8 mouse cellular contexts compared by ENCODE assay signal in the genomic region with DNA sequence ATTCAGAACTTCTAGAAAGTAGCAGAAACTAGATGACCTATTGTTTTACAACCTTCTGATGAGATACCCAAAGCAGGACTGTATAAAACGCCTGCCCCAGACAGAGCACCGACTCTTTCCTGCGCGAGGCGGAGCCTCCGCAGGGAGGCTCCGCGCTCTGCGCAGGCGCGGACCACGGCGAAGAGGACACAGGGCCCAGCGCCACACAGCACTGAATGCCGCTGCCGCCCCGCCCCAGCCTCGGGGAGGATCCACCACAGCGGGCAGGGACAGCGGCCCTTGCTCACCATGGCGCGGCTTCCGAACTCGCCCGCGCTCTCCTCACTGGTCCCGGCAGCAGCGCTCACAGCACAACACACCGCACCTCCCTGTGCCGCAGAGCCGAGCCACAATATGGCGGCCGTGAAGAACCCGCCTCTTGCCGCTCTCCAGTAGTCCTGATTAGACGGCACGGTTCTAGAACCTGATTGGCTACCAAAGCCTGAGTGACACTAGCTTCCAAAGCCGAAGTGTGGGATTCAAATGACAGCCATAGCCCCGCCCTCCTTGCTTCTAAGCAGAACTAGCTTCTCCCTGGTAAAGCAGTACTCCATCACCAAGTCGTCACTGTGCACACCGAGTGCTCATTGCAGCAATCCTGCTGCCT. TPM values are rescaled to one million over a fixed set of nuclear protein-coding genes. Genes with fewer than 3 reads are reported as not detected.
DNase-seq lines count a peak whose midpoint lies in the region; ATAC-seq and TF ChIP-seq lines count a peak whose summit lies in the region.

A gene (minus strand): TSS at position 384 of the 646 bp plus-strand sequence.

- TF ChIP-seq CTCF in liver, embryonic 14.5 days (IDR thresholded peaks at IDR 0.05; ENCODE audit: low read depth): no peak
- TF ChIP-seq CTCF in stomach, postnatal 0 days (IDR thresholded peaks at IDR 0.05; ENCODE audit: low read depth): 0 out of 2 replicates have a peak, but pooled peaks have one; percentile 17

- peak within 1 kb of the TSS; percentile 99 for H3K9ac ChIP-seq in heart, embryonic 15.5 days
- peak within 1 kb of the TSS; percentile 85 for H3K9ac ChIP-seq in liver, embryonic 14.5 days (replicated peaks)
- peak within 1 kb of the TSS; percentile 97 for H3K9ac ChIP-seq in neural tube, embryonic 11.5 days (ENCODE audit: low read length)
- H3K9ac ChIP-seq in stomach, postnatal 0 days (ENCODE audit: low read length): peak within 1 kb of the TSS; percentile 96

- peak within 1 kb of the TSS; percentile 98 for H3K27ac ChIP-seq in forebrain, embryonic 10.5 days
- peak within 1 kb of the TSS; percentile 100 for H3K27ac ChIP-seq in heart, embryonic 15.5 days
- peak within 1 kb of the TSS; percentile 82 for H3K27ac ChIP-seq in liver, embryonic 14.5 days
- peak within 1 kb of the TSS; percentile 99 for H3K27ac ChIP-seq in neural tube, embryonic 11.5 days (ENCODE audit: low read depth, low read length)
- H3K27ac ChIP-seq in stomach, postnatal 0 days (replicated peaks): peak within 1 kb of the TSS; percentile 100

- H3K36me3 ChIP-seq in forebrain, embryonic 10.5 days (replicated peaks): peaks cover 31% of the 10 kb centered on the region
- H3K36me3 ChIP-seq in heart, embryonic 15.5 days: no peaks in the 10 kb centered on the region
- H3K36me3 ChIP-seq in liver, embryonic 14.5 days (replicated peaks; ENCODE audit: control insufficient read depth, insufficient read depth, low read depth): peaks cover 2% of the 10 kb centered on the region; the same call in 1 of the 2 replicates
- H3K36me3 ChIP-seq in neural tube, embryonic 11.5 days (ENCODE audit: control insufficient read depth, insufficient read depth, low read length): no peaks in the 10 kb centered on the region
- H3K36me3 ChIP-seq in stomach, postnatal 0 days (ENCODE audit: control insufficient read depth, insufficient read depth, low read length): peaks cover 3% of the 10 kb centered on the region; the same call in 1 of the 2 replicates

- peak within 1 kb of the TSS; percentile 76 for H3K4me3 ChIP-seq in forebrain, embryonic 10.5 days
- H3K4me3 ChIP-seq in heart, embryonic 15.5 days: peak within 1 kb of the TSS; percentile 96
- peak within 1 kb of the TSS; percentile 73 to 94 for H3K4me3 ChIP-seq in liver, embryonic 14.5 days (ENCODE audit: insufficient read depth in 1 of 2, low read depth in 2 of 2, low read length in 2 of 2)
- H3K4me3 ChIP-seq in neural tube, embryonic 11.5 days (ENCODE audit: low read depth, low read length): peak within 1 kb of the TSS; percentile 84
- peak within 1 kb of the TSS; percentile 82 for H3K4me3 ChIP-seq in stomach, postnatal 0 days (ENCODE audit: low read depth, low read length)

- H3K4me2 ChIP-seq in heart, embryonic 15.5 days: peak within 1 kb of the TSS; percentile 66
- H3K4me2 ChIP-seq in liver, embryonic 14.5 days (ENCODE audit: low read depth): peak within 1 kb of the TSS; percentile 83
- peak within 1 kb of the TSS; percentile 67 for H3K4me2 ChIP-seq in neural tube, embryonic 11.5 days (ENCODE audit: low read depth)
- H3K4me2 ChIP-seq in stomach, postnatal 0 days (replicated peaks; ENCODE audit: low read depth): peak within 1 kb of the TSS; percentile 50

- DNase-seq in CD8-positive naive resting alpha-beta T cell, adult 2 months (ENCODE audit: low read depth in 2 of 2, low spot score in 2 of 2): peak; percentile 76 to 86
- DNase-seq in c-Kit-positive CD71-negative TER-119-negative erythroid progenitor cells, embryonic 14.5 days (ENCODE audit: low read depth): peak; percentile 93
- peak; percentile 92 for DNase-seq in forebrain, embryonic 10.5 days (ENCODE audit: extremely low spot score, low spot score)
- DNase-seq in kidney, postnatal 25 days: peak; percentile 93 to 96
- DNase-seq in liver, embryonic 14.5 days (ENCODE audit: low read depth in 3 of 3, low spot score in 3 of 3): peak; percentile 99
- peak; percentile 93 for DNase-seq in neural tube, embryonic 11.5 days (ENCODE audit: low spot score)
- DNase-seq in stomach, postnatal 0 days (ENCODE audit: low spot score): peak; percentile 92

- WGBS in forebrain, embryonic 10.5 days: 0% methylated on average over 41 of the region's 41 CpGs
- under 1% methylated on average over 41 of the region's 41 CpGs for WGBS in heart, embryonic 15.5 days
- WGBS in liver, embryonic 14.5 days (ENCODE audit: insufficient replicate concordance): under 1% methylated on average over 41 of the region's 41 CpGs
- WGBS in neural tube, embryonic 11.5 days: under 1% methylated on average over 40 of the region's 41 CpGs
- WGBS in stomach, postnatal 0 days: under 1% methylated on average over 37 of the region's 41 CpGs

- no peaks in the 10 kb centered on the region for H3K9me3 ChIP-seq in forebrain, embryonic 10.5 days
- H3K9me3 ChIP-seq in heart, embryonic 15.5 days (replicated peaks): no peaks in the 10 kb centered on the region
- no peaks in the 10 kb centered on the region for H3K9me3 ChIP-seq in liver, embryonic 14.5 days (ENCODE audit: control insufficient read depth, low read length)
- no peaks in the 10 kb centered on the region for H3K9me3 ChIP-seq in neural tube, embryonic 11.5 days (ENCODE audit: control insufficient read depth, low read length)
- no peaks in the 10 kb centered on the region for H3K9me3 ChIP-seq in stomach, postnatal 0 days (ENCODE audit: control insufficient read depth, low read length)

- H3K27me3 ChIP-seq in forebrain, embryonic 10.5 days (ENCODE audit: poor library complexity, severe bottlenecking): no peaks in the 10 kb centered on the region
- no peaks in the 10 kb centered on the region for H3K27me3 ChIP-seq in heart, embryonic 15.5 days
- no peaks in the 10 kb centered on the region for H3K27me3 ChIP-seq in liver, embryonic 14.5 days (ENCODE audit: control insufficient read depth, insufficient read depth, low read length)
- no peaks in the 10 kb centered on the region for H3K27me3 ChIP-seq in neural tube, embryonic 11.5 days (ENCODE audit: control insufficient read depth, insufficient read depth, low read length)
- H3K27me3 ChIP-seq in stomach, postnatal 0 days (ENCODE audit: control insufficient read depth, insufficient read depth, low read length): no peaks in the 10 kb centered on the region

- no peak for TF ChIP-seq EP300 in liver, embryonic 14.5 days (IDR thresholded peaks at IDR 0.05; ENCODE audit: low read depth)
- no peak for TF ChIP-seq EP300 in stomach, postnatal 0 days (optimal IDR thresholded peaks at IDR 0.05)

- peak; percentile 98 for ATAC-seq in heart, embryonic 15.5 days (replicated peaks; ENCODE audit: insufficient number of reproducible peaks, insufficient read depth, low FRiP score, low read depth)
- ATAC-seq in liver, embryonic 14.5 days (ENCODE audit: insufficient read depth): peak; percentile 98
- peak; percentile 99 for ATAC-seq in neural tube, embryonic 11.5 days (ENCODE audit: insufficient read depth, low FRiP score, low TSS enrichment)
- peak; percentile 100 for ATAC-seq in stomach, postnatal 0 days (ENCODE audit: low FRiP score, low TSS enrichment)

- peaks cover 28% of the 10 kb centered on the region for H3K4me1 ChIP-seq in forebrain, embryonic 10.5 days
- peaks cover 24% of the 10 kb centered on the region for H3K4me1 ChIP-seq in heart, embryonic 15.5 days (replicated peaks)
- H3K4me1 ChIP-seq in liver, embryonic 14.5 days (replicated peaks; ENCODE audit: control insufficient read depth in 2 of 2, insufficient read depth in 2 of 2, low read length in 1 of 2): peaks cover 16 to 19% of the 10 kb centered on the region in 2 experiments
- peaks cover 10% of the 10 kb centered on the region; the same call in 1 of the 2 replicates for H3K4me1 ChIP-seq in neural tube, embryonic 11.5 days (ENCODE audit: control insufficient read depth, insufficient read depth, low read length)
- H3K4me1 ChIP-seq in stomach, postnatal 0 days (replicated peaks; ENCODE audit: control insufficient read depth, insufficient read depth): no peaks in the 10 kb centered on the region; the same call in 1 of the 2 replicates

RNA-seq across cellular contexts. Expression of the gene that starts here (rescaled TPM):
- polyA plus RNA-seq in forebrain, embryonic 10.5 days (2016; fragmentation: Nextera tagmentation; extraction: Ambion mirVana): 0.21 and 0.82 TPM in 2 replicates
- polyA plus RNA-seq in heart, embryonic 15.5 days (2015; fragmentation: Nextera tagmentation; extraction: Ambion mirVana): 0.33 TPM in 1 of 2 replicates, not detected in the other
- polyA plus RNA-seq in liver, embryonic 14.5 days (2012; rRNA removed): 0.32 TPM in 1 of 2 replicates, not detected in the other
- polyA plus RNA-seq in liver, embryonic 14.5 days (2014; fragmentation: Nextera tagmentation; extraction: Ambion mirVana): 1.0 TPM in 1 of 2 replicates, not detected in the other
- polyA plus RNA-seq in neural tube, embryonic 11.5 days (2014; fragmentation: Nextera tagmentation; extraction: Ambion mirVana): 0.36 TPM in 1 of 2 replicates, not detected in the other
- polyA plus RNA-seq in stomach, postnatal 0 days (2015; fragmentation: Nextera tagmentation; extraction: Ambion mirVana): 0.34 and 0.39 TPM in 2 replicates

Comparison
In these comparisons a context has a peak if more than half of its experiments do, and no peak if none do; other contexts are left out.
1. Peak in every context shown above with its lines: DNase-seq, ATAC-seq, H3K4me3 ChIP-seq and H3K27ac ChIP-seq.
2. Peak in DNase-seq, H3K4me3 ChIP-seq and H3K27ac ChIP-seq in forebrain, embryonic 10.5 days; RNA of the gene not detected or under 1 TPM.
3. Peak in ATAC-seq, H3K4me3 ChIP-seq, H3K27ac ChIP-seq, H3K9ac ChIP-seq and H3K4me2 ChIP-seq in heart, embryonic 15.5 days; RNA of the gene not detected or under 1 TPM.
4. Peak in DNase-seq, ATAC-seq, H3K4me3 ChIP-seq, H3K27ac ChIP-seq, H3K9ac ChIP-seq and H3K4me2 ChIP-seq in neural tube, embryonic 11.5 days; RNA of the gene not detected or under 1 TPM.
5. Peak in DNase-seq, ATAC-seq, H3K4me3 ChIP-seq, H3K27ac ChIP-seq, H3K9ac ChIP-seq and H3K4me2 ChIP-seq in stomach, postnatal 0 days; RNA of the gene not detected or under 1 TPM.